Mouse (Mus musculus): ENCODE results near the gene Mfsd4a. TPM values are rescaled to one million over a fixed set of nuclear protein-coding genes. Genes with fewer than 3 reads are reported as not detected.

The Mfsd4a gene
- polyA plus RNA-seq, 1 experiment from 2014 or later = 16.0 TPM

Other genes with a start within 250 kb of the Mfsd4a start
- gene Slc41a1, start 240.6 kb downstream of the Mfsd4a start, polyA plus RNA-seq (2016; fragmentation: Nextera tagmentation; extraction: Ambion mirVana) = 10.2 and 11.5 TPM in 2 replicates
- gene Rab29, start 200.8 kb downstream of the Mfsd4a start, polyA plus RNA-seq (2016; fragmentation: Nextera tagmentation; extraction: Ambion mirVana) = 9.7 and 10.7 TPM in 2 replicates
- gene Nucks1, start 157.5 kb downstream of the Mfsd4a start, polyA plus RNA-seq (2016; fragmentation: Nextera tagmentation; extraction: Ambion mirVana) = 129 and 137 TPM in 2 replicates
- gene Slc45a3, start 105.1 kb downstream of the Mfsd4a start, polyA plus RNA-seq (2016; fragmentation: Nextera tagmentation; extraction: Ambion mirVana) = 4.9 and 6.4 TPM in 2 replicates
- gene Elk4, start 60.5 kb downstream of the Mfsd4a start, polyA plus RNA-seq (2016; fragmentation: Nextera tagmentation; extraction: Ambion mirVana) = 16.9 and 19.9 TPM in 2 replicates
- gene Cdk18, start 71.6 kb upstream of the Mfsd4a start, polyA plus RNA-seq (2016; fragmentation: Nextera tagmentation; extraction: Ambion mirVana) = 0.56 and 1.0 TPM in 2 replicates
- 12.3 and 14.7 TPM in 2 replicates for gene Lemd1, start 123.4 kb upstream of the Mfsd4a start, polyA plus RNA-seq (2016; fragmentation: Nextera tagmentation; extraction: Ambion mirVana)
- gene AC124108.1, start 123.4 kb upstream of the Mfsd4a start, polyA plus RNA-seq (2016; fragmentation: Nextera tagmentation; extraction: Ambion mirVana) = 5.0 and 5.7 TPM in 2 replicates
- gene Gm10188, start 161.7 kb upstream of the Mfsd4a start, polyA plus RNA-seq (2016; fragmentation: Nextera tagmentation; extraction: Ambion mirVana) = 0.38 and 0.59 TPM in 2 replicates
- 1.7 TPM in 2 replicates for gene Klhdc8a, start 230.6 kb upstream of the Mfsd4a start, polyA plus RNA-seq (2016; fragmentation: Nextera tagmentation; extraction: Ambion mirVana)
- gene Nuak2, start 248.1 kb upstream of the Mfsd4a start, polyA plus RNA-seq (2016; fragmentation: Nextera tagmentation; extraction: Ambion mirVana) = 49.9 and 54.0 TPM in 2 replicates